Mouse (Mus musculus) liver, adult (tissue): ENCODE measurements around the gene Trappc5.

ENCODE experiments used
- GATA4 ChIP-seq: IDR thresholded peaks from 2 replicates; pipeline ENCODE4 v1.6.1; 2014; ENCODE audit warnings: mild to moderate bottlenecking, low read length; ENCODE audit not compliant: insufficient replicate concordance

Trappc5 gene

GRCm38 (mm10) chr8:3665507-3665906, 10.6 kb upstream of the Trappc5 start, which contains the start of gene Mcemp1:
Gene Mcemp1 (plus strand): TSS chr8:3665754.
- no peak for TF ChIP-seq GATA4

- TF ChIP-seq GATA4 = no peak
Measured at GRCm38 (mm10) chr8:3670388-3670787, 5.7 kb upstream of the Trappc5 start.

GRCm38 (mm10) chr8:3671980-3672491, 4.1 kb upstream of the Trappc5 start, which contains the start of gene Fcor:
Gene Fcor (minus strand): TSS chr8:3672362.
- 0 out of 2 replicates have a peak, but pooled peaks have one; percentile 6 for TF ChIP-seq GATA4

GRCm38 (mm10) chr8:3674671-3675070, 1.4 kb upstream of the Trappc5 start:
- TF ChIP-seq GATA4 = no peak

- no peak for TF ChIP-seq GATA4
Measured at GRCm38 (mm10) chr8:3676993-3677579, 987 bp downstream of the Trappc5 start.

- no peak for TF ChIP-seq GATA4
Measured at GRCm38 (mm10) chr8:3678831-3679230, 2.7 kb downstream of the Trappc5 start.

GRCm38 (mm10) chr8:3679236-3679635, 3.1 kb downstream of the Trappc5 start:
- TF ChIP-seq GATA4 = no peak

GRCm38 (mm10) chr8:3679656-3680055, 3.6 kb downstream of the Trappc5 start:
- no peak for TF ChIP-seq GATA4

GRCm38 (mm10) chr8:3682435-3682834, 6.3 kb downstream of the Trappc5 start:
- no peak for TF ChIP-seq GATA4

GRCm38 (mm10) chr8:3683408-3684176, 7.5 kb downstream of the Trappc5 start:
- no peak for TF ChIP-seq GATA4

- TF ChIP-seq GATA4 = no peak
Measured at GRCm38 (mm10) chr8:3684530-3684929, 8.4 kb downstream of the Trappc5 start.

- TF ChIP-seq GATA4 = no peak
Measured at GRCm38 (mm10) chr8:3685422-3685821, 9.3 kb downstream of the Trappc5 start.

- no peak for TF ChIP-seq GATA4
Measured at GRCm38 (mm10) chr8:3687537-3687936, 11.4 kb downstream of the Trappc5 start.

- no peak for TF ChIP-seq GATA4
Measured at GRCm38 (mm10) chr8:3690774-3691173, 14.7 kb downstream of the Trappc5 start.

GRCm38 (mm10) chr8:3694121-3694520, 18.0 kb downstream of the Trappc5 start, which contains the start of gene Fcer2a:
Gene Fcer2a (minus strand): TSS chr8:3694175.
- TF ChIP-seq GATA4 = no peak

GRCm38 (mm10) chr8:3701491-3701890, 25.4 kb downstream of the Trappc5 start:
- TF ChIP-seq GATA4 = no peak
